Mouse (Mus musculus) cerebellum, adult (tissue): ENCODE measurements around the gene Mc1r.

Experiments
- ATAC-seq: cut with Nextera tagmentation; 2 replicates; pipeline ENCODE4 v1.9.2; 2017; ENCODE audit warnings: mild to moderate bottlenecking, moderate library complexity, mixed read lengths; ENCODE audit not compliant: insufficient number of reproducible peaks, low FRiP score, low TSS enrichment

Mc1r gene

DNA sequence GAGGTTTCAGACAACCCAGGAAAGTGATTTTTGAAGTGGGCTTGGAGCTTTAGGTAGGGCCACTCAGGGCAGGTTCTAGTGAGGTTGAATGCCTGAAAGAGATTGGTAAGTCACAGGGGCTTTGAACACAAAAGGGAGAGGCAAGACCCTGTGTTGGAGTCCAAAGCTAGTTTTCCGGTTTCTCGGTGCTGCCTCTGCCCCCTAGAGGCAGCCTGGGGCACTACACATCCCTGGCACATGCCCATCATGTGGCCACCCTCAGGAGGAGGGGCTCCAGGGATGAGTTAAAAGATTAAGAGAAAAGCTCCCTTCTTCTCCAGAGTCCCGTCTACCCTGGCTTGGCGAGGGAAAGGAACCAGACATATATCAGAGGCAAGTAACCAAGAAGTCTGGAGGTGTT is at the start of gene Mc1r:
Mc1r (plus strand) TSS at position 322 of the 400 bp plus-strand sequence.
- no peak for ATAC-seq

DNA sequence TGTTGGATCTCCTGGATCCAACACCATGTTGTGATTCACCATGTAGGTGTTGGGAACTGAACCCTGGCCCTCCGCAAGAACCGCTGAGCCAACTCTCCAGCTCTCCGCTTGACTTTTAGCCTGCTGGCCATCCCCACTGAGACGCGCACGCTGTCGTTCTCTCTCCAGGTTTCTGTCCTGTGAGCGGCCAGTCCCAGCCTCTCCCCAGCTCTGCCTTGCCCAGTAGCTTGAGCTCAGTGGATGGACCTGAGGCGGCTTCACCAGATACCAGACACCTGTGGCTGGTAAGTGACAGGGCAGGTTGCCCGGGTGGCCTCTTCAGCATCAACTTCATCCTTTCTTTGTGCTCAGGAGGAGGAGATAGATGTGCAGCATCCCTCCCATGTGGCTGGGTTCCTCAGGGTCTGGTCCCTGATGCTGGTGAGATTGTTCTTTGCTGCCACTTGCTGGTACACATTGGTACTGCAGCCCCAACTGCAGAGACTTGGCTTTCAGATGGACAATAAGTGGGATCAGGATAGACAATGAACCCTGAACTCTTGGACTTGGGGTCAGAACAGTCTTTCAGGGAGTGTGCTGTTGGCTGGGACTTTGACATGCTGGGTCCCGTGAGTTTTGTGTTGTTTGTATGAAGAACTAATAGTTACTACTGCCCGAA is 45.7 kb upstream of the Mc1r start:
- ATAC-seq, result peak; percentile 64; the same call in 1 of the 2 replicates

DNA sequence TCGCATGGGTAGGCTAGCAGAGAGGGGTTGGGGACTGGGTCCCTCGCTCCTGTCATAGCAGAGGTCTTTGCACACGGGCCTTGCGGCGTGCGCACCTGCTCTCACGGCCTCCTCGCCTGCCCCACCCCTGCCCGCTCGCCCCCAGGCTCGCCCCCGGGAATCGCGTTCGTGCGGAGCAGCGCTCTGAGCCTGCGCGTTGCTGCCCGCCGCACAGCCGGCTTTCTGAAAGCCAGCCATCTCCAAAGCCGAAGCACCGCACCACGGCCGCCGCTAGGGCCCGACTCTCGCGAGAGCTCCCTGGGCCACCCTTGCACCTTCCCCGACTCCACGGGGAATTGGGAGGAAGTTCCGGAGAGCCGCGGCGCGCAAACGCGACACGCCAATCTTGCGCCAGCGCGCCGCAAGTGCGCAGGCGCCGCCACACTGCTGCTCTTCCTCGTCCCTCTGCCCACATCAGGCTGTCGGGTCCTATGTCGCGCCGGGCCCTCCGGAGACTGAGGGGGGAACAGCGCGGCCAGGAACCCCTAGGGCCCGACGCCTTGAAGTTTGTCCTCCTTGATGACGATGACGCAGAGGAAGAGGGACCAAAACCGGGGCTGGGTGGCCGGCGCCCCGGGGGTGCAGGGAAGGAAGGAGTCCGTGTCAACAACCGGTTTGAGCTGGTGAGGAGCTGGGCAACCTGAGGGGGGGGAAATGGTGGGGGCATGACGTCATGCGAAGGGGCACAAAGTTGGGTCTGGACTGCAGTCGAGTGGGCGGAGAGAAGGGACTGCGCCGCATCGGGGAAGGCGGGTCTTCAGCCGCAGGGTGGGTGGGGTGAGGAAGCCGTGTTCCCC is 33.3 kb upstream of the Mc1r start, which contains the start of gene Tcf25:
Tcf25 (plus strand) TSS at position 351 of the 836 bp plus-strand sequence.
- peak; percentile 86 for ATAC-seq

DNA sequence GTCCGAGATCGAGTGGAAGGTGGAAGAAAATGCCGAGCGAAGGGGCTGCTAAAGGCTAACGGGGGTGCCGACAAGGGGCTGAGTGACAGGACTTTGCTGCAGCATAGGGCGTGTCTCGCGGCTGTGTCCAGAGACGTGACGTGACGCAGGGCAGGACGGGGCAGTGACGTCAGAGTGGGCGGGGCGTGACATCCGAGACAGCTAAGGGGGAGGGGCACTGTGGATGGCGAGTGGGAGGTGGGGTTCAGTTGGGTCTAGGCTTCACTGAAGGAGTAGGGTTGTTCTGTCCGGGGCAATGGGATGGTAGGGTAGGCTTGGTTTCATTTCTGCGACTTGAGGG is 32.7 kb upstream of the Mc1r start:
- peak; percentile 32 for ATAC-seq

DNA sequence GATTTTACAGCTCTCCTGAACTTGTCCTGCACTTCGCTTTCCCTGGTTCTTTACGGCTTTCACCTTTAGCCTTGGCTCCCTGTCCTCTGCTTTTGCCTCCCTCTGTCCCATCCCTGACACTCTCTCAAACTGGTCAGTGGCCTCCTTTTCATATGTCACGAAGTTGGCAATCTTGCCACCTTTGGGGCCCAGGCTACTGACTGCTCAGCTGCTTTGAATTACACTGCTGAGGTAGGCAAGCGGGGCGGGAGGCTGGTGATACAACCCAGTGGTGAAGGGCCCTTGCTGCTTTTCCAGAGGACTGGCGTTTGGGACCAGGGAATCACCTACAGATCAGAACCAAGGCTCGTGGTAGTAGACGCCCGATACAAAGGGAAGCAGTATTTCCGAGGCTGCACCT is 31.2 kb upstream of the Mc1r start:
- no peak for ATAC-seq

DNA sequence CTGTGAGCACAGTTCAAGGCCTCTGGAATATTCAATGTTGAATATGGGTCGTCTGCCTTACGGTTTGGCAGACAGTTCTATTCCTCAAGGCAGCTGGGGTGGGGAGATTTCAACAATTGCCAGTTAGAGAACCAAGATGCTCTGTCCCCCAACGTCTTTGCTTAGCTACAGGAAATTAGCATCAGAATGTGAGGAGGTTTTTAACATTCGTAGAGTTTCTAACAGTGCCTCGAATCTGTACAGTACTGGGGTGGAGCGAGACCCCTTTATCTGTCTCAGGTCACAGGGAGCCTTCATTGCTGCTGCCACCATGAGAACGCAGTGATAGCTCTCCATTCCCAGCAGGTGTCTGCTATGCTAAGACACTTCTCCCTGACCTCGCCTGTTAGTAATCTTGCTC is 30.8 kb upstream of the Mc1r start:
- ATAC-seq, result no peak

DNA sequence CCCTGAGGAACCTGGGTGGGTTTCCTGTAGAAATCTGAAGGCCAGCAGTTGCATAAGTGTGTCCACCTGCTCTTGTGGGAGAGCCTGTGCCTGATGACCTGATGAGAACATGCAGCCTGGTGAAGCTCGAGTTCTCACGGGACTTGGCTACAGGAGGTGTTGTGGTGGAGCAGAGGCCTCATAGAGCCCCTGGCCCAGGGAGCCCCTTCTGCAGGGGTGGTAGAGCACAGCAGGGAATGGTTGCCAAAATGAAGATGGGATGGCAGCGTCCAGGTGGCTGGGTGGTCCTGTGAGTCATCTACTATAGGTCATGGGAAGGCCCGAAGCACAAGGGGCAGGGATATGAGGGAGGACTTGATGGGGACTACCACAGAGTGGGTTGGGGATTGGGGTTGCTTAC is 25.2 kb upstream of the Mc1r start:
- ATAC-seq, result no peak

DNA sequence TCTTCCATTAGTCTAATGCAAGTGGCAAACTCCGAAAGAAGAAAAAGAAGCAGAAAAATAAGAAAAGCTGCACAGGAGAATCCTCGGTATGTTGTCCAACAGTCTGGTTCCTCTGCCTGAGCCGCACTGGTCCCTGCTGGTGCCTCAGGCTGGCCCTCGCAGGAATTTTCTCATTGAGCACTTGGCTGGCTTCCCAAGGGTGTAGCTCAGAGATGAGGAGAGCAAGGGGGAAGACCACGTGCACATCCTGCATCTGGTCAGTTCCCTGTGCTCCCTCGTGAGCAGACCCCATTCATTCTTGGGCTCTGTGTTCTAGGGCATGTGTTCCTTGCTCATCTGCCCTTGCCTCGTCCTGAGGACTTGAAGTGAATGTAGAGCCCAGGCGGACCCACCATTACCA is 24.4 kb upstream of the Mc1r start:
- ATAC-seq, result no peak

DNA sequence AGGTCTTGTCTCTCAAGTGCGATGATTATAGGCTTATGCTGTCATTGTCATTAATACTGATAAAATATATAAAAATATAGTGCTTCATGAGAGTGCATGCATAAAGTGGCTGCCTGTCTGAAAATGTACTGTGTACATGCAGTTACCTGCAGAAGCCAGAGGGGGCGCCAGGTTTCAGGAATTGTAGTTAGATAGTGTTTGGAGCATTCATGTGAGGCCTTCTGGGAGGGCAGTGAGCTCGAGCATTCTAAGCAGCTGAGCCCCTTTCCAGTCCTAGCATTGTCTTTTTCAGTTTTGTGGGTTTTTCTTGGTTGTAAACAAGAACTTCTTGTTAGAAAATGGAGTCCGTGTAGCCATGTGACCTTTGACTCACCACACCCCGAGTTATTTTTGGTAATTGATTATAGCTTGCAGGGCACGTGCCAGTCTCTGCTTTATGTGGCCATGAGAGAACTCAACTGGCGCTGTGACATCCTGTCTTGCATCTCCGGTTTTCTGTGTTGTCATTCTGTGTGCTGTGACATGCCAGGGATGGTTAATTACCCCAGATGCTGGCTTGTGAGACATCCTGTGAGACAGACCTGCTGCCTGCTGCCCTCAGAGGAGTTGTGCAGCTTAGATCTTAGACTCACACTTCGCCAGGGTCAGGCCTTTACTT is 21.9 kb upstream of the Mc1r start:
- ATAC-seq, result no peak

DNA sequence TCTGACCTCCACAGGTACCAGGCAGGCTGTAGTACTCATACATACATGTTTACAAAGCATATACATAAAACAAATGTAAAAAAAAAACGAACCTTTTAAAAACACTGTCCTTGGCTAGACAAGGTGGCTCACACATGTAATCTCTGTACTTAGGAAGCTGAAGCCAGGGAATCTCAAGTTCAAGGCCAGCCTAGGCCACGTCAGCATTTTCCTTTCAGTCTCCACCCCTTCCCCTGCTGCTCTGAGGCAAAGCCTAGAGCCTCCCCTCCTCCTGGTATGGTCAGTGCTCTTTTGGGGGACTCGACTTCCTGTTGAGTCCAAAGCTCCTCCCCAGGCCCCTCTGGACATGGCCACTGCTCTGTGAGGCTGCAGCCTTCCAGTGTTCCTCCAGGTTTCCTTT is 19.9 kb upstream of the Mc1r start:
- no peak for ATAC-seq

DNA sequence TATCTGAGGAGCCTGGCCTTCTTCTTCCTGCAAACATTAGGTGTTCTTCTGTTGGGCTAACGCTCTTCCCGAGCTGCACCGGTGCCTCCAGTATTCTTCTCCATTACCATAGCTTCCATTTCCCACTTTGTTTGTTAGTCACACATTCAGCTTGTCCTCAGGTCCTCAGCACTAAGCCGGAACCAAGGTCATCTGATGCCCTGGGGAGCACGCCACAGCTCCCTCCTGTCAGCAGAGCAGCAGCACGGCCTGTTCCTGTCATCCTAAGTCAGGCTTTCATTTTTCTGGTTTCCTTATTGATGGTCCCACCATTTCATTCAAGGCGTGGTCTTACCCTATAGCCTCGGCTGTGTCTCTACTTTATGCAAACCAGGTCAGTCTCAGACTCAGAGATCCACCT is 19.1 kb upstream of the Mc1r start:
- ATAC-seq, result no peak

DNA sequence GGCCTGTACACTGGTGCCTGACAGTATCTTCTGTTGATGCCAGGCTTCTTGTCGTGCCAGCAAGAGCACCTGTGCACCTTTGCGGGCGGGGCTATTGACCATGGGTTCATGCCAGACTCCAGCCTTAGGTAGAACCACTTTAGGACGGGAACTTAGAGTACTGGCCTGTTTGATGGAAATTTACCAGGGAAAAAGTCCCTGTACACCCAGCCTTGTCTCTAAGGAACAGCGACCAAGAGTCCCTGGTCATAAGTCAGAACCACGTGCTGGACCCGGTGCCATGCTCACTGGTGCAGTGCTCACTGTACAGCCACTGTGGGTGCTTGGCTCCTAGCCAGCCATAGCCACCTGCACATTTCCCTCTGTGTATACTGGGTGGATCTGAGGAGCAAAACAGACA is 17.9 kb upstream of the Mc1r start:
- ATAC-seq, result peak; percentile 66; the same call in 1 of the 2 replicates

DNA sequence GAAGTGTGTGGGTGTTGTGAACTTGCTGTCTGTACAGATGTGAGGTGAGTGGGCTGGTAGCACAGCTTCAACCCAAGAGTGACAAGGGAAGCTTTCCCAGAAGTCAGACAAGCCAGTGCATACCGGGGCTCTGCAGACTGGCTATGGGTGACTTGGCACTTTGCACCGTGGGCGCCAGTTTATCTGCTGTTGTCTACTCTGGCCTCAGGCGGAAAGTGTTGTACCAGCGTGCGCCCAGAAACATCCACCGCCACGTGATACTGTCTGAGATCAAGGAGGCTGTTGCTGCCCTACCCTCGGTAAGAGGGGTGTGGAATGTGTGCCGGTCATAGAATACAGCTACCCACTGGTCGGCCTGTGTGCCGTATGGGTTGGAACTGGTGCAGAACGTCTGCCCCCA is 8.6 kb upstream of the Mc1r start:
- ATAC-seq, result no peak

DNA sequence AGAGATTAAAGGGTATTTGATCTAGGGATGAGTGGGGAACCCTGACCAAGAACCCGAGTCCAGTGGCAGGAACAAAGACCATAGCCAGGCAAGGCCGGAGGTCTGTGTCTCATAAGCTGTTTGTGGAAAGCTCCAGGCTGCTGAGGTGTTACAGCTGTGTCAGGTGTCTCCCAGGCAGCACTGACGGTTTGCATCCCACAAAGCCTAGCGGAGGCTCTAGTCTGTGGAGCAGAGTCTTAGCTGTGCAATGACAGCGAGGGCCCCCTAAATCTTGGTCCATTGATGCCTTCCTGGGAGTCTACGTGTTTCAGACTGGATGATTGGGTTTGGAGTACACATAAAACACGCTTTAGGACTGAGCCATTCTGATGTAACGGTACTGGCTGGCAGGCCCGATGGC is 5.0 kb upstream of the Mc1r start:
- ATAC-seq, result no peak

DNA sequence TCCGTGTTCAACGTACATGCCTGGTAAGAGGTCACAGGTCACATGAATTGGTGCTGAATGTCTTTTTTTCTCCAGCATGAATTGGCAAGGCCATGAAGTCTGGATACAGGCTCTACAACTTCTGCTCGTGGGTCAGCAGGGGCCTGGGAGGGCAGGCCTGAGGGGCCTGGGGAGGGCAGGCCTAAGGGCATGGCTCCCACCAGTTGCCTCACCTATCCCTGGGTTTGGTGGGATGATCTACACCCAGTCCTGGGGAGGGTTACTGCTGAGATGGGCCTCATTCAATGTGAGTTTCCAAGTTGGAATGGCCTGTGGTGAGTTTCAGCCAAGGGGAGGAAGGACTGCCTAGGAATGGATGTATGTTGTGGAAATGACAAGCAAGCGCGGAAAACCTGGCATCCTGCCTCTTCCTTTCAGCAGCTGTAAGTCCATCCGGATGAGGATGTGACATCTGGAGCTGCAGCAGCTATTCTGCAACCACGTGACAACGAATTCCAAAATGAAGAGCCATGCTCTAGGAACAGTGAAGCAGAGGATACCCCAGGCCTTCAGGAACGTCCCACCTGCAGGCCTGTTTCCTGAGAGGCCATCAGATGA is 4.1 kb upstream of the Mc1r start:
- no peak for ATAC-seq

DNA sequence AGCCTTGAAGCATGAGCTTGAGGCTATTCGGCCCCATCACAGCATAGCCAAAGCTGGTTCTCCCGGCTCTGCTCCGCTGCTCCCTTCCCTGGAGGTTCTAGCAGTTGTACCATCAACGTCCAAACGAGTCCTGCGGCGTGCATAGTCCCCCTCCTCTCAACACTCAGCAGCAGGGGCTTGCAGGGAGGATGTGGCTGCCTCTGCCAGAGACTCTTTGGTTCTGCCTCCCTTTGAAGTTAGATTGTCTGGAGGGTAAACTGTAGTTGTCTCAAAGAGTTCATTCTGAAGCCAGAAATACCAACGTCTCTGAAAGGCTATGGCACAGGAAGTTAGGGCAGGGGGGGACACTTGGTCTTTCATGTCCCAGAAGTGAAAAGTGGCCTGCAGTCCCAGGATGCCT is 2.4 kb upstream of the Mc1r start:
- no peak for ATAC-seq

DNA sequence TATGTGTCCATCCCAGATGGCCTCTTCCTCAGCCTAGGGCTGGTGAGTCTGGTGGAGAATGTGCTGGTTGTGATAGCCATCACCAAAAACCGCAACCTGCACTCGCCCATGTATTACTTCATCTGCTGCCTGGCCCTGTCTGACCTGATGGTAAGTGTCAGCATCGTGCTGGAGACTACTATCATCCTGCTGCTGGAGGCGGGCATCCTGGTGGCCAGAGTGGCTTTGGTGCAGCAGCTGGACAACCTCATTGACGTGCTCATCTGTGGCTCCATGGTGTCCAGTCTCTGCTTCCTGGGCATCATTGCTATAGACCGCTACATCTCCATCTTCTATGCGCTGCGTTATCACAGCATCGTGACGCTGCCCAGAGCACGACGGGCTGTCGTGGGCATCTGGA is 705 bp downstream of the Mc1r start:
- no peak for ATAC-seq

DNA sequence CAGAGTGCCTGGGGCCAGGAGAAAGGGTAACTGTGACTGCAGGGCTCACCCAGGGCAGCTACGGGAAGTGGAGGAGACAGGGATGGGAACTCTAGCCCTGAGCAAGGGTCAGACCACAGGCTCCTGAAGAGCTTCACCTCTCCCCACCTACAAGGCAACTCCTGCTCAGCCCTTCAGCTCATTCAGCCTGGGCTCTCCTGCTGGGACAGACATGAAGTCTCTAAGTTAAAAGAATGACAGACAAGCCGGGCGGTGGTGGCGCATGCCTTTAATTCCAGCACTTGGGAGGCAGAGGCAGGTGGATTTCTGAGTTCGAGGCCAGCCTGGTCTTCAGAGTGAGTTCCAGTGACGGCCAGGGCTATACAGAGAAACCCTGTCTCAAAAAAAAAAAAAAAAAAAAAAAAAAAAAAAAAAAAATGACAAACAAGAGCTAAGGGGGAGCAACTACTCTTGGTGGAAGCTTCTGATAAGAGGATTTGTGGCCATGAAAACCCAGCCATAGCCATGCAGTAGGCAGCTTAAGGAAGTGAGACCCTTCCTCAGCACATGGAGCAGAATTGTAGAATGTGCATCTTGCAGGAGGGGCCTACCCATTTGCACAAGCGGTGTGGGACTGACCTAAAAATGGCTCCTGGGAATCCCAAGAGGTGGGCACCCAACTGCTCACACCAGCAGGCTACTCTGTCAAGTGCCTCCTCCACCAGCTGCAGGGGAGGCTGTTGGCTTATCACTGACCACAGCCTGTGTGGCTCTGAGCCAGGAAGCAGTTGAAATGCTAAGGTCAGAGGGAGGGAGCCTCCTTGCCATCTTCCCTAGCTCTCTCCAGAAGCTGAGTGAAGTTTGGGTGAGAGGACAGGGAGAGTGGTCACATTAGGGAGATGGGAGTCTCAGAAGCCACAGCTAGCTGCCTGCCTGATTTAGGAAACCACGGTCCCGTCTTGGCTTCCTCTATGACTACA is 2.0 kb downstream of the Mc1r start:
- no peak for ATAC-seq

DNA sequence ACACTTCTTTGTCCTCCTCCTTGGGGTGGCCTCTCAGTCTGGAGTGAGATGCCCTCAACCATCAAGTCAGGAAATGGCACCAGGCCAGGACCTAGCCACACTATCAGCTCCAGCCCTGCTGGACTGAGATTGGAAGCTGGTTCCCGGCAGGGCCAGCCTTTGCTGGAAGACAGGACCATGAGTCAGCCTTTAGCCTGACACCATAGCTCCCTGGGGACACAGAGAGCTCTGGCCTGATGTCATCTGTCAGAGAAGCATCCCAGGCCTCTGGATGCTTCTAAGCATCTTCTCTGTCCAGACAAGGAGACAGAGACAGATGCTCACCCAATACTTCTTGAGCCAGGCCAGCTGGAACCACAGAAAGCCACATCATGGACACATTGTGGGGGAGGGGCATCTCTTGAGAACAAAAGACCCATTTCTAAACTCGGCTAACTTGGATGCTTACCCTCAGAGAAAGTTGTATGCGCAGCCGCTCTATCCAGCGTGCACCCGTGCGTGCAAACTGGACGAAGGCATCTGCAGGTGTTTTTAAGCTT is 3.2 kb downstream of the Mc1r start:
- no peak for ATAC-seq

DNA sequence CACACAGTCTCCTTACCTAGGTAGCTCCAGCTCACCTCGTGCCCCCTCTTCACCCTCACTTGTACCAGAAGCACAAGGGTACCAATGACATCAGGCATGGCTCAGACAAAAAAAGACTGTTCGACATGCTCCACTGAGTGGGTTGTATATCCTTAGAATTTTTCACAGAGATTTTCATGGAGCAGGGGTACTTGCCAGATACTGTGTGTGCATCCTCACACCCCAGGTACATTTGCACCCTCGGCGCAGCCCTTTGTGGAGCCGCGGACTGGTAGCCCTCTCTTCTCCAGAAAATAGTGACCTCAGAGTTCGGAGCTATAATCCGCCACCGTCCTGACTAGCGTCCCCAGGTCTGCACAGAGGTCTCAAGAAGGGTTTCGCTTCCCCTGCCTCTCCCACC is 3.9 kb downstream of the Mc1r start:
- ATAC-seq, result no peak
